Mouse (Mus musculus): ENCODE measurements around the gene Cyld.

Cyld gene

DNA sequence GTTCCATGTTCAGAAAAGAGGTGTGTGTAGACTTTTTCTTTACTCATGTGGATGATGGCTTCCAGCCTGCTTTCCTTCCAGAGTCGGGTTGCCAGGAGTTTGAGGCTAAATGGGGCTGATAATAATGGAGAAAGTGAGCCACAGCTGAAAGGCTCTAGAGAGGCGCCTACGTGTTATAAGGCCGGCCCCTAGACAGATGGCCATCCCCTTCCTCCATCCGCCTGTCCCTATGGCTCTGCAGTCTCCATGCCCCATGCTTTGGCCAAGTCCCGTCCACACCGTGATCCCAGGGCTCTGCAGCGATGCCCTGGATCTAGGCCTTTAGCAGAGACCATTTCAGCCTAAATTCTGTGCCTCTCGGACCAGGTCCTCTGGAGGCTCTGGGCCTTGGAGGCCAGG is 96.5 kb downstream of the Cyld start:
- peak in 1 of 2 experiments; percentile 31 for DNase-seq

DNA sequence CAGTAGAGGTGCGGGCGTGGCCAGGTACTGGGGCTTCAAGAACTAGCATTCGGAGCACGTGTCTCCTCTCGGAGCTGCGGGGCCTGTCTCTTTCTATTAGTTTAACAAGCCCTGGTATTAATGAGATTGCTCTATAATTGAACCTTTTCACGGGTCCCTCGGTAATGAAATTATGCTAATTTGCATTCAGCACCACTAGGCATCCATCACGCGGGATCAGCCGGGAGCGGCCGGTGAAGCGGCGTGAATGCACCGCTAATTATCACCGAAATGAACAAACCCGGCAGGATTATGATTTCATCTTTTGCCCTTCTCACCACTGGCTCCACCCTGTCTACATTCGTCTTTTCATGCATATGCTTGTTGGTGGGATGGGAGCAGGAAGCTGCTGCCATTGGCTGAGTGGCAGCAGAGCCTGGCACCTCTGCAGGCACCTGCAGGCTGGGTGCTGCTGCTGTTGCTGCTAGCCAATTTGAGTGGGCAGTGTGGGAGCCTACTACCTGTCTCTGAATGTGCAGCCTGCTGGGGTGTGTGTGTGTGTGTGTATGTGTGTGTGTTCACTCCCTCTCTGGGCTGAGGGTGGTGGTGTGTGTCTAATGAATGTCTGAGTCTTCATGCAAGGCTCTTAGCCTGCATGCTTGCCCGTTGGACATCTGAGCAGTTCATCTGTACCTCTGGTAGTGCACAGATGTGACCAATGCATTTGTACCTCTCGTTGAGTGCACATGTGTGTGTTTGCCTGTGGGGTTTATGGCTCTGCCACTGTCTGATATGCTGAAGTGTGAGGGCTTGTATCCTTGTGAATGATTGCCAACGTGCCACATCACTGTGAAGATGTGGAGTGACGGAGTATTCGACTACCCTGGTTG is 97.2 kb downstream of the Cyld start:
- peak in 1 of 2 experiments; percentile 13 for DNase-seq

DNA sequence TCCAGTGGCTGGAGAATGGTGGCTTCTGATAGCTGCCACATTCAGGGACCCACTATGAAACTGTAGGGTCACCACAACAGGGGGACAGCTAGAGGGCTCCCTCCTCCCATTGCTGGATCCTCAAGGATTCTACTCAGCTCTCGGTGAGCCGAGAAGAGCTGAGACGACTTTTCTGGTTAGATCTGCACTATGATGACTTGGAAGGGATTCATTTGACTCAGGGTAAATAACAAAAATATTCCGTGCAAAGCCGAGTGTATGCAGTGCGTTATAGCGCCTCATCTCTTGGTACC is 97.7 kb downstream of the Cyld start:
- peak; percentile 20 to 21 for DNase-seq

DNA sequence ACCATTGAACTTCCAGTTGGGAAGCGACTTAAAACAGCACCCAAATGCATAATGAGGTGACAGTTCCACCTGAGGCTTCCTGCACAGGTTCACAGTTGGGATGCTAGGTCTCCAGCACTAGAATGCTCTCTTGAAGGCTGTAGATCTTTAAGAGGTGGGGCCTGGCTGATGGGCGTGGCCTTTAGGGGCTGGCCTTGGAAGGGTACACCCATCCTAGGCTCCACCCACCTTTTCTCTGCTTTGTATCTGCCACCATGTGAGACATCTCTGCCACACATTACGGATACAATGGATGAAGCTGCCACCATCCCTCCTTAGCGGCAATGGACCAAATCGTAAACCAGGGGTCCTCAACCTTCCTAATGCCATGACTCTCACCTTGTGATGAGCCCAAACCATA is 99.1 kb downstream of the Cyld start:
- DNase-seq: no peak

DNA sequence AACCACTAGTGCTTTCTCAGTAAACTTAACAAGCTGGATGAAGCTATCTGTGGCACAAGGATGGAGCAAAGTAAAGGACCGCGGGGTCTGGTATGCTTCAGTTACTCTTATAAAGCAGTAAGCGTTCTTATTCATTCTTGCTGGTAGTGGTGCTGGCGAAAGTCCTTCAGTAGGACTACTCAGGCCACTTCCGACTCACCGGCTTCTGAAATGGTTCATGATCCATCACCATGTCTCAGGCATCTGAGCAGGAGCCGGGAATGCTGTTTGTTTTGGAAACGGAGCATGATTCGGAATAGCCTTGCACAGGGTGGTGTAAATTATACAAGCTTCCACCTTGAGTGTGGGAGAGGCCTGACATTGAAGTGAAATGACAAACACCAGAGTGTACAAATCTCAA is 99.8 kb downstream of the Cyld start:
- no peak for DNase-seq
